Mouse (Mus musculus): ENCODE results near the gene 1700015F17Rik. TPM values are rescaled to one million over a fixed set of nuclear protein-coding genes. Genes with fewer than 3 reads are reported as not detected.
A peak's percentile ranks its signal among the peaks of the same experiment; 100 is the strongest.

Gene 1700015F17Rik
- 0.30 TPM in 1 of 2 replicates, not detected in the other for polyA plus RNA-seq (2016; fragmentation: Nextera tagmentation; extraction: Ambion mirVana)

- Histone ChIP-seq H3K36me3 (no peaks in the 10 kb centered on the region), H3K27me3 (ENCODE audit: insufficient read depth, poor library complexity, severe bottlenecking) (no peaks in the 10 kb centered on the region), H3K9me3 (no peaks in the 10 kb centered on the region), H3K4me1 (replicated peaks) (no peaks in the 10 kb centered on the region), H3K27ac (no peak within 1 kb of the TSS), H3K4me3 (no peak within 1 kb of the TSS)
- DNase-seq (ENCODE audit: low spot score), result no peak
- 93% methylated on average over 6 of the region's 6 CpGs for whole genome bisulfite sequencing
These were observed at the start of gene 1700015F17Rik for GRCm38 (mm10) chr5:5479043-5479442. Gene 1700015F17Rik, minus strand, starts transcription at chr5:5479143.

GRCm38 (mm10) chr5:5515411-5515810 is 36.5 kb upstream of the 1700015F17Rik start:
- peaks cover 5% of the 10 kb centered on the region; the same call in 1 of the 2 replicates for H3K27me3 ChIP-seq (ENCODE audit: insufficient read depth, poor library complexity, severe bottlenecking)
- WGBS, result 80% methylated on average over 5 of the region's 5 CpGs
- no peaks in the 10 kb centered on the region for H3K9me3 ChIP-seq
- DNase-seq (ENCODE audit: low spot score), result no peak
- H3K4me3 ChIP-seq, result peak overlapping the region; percentile 65; the same call in 1 of the 2 replicates
- H3K4me1 ChIP-seq (replicated peaks), result peaks cover 15% of the 10 kb centered on the region
- peaks cover 9% of the 10 kb centered on the region for H3K36me3 ChIP-seq
- H3K27ac ChIP-seq, result 0 out of 2 replicates have a peak overlapping the region, but pooled peaks have one; percentile 91

GRCm38 (mm10) chr5:5514196-5515076 is 35.5 kb upstream of the 1700015F17Rik start, which contains the start of gene Cldn12:
Gene Cldn12, minus strand, starts transcription at chr5:5514958.
- peak within 1 kb of the TSS; percentile 65 for H3K4me3 ChIP-seq
- H3K36me3 ChIP-seq, result peaks cover 9% of the 10 kb centered on the region
- peaks cover 22% of the 10 kb centered on the region for H3K4me1 ChIP-seq (replicated peaks)
- WGBS, result under 1% methylated on average over 79 of the region's 79 CpGs
- DNase-seq (ENCODE audit: low spot score), result peak; percentile 94
- peak within 1 kb of the TSS; percentile 91 for H3K27ac ChIP-seq
- no peaks in the 10 kb centered on the region for H3K9me3 ChIP-seq
- H3K27me3 ChIP-seq (ENCODE audit: insufficient read depth, poor library complexity, severe bottlenecking), result peaks cover 5% of the 10 kb centered on the region; the same call in 1 of the 2 replicates

GRCm38 (mm10) chr5:5511401-5511800 is 32.5 kb upstream of the 1700015F17Rik start:
- Histone ChIP-seq H3K4me3 (no peak overlapping the region), H3K27me3 (ENCODE audit: insufficient read depth, poor library complexity, severe bottlenecking) (no peaks in the 10 kb centered on the region), H3K27ac (no peak overlapping the region), H3K4me1 (replicated peaks) (peaks cover 45% of the 10 kb centered on the region), H3K9me3 (no peaks in the 10 kb centered on the region), H3K36me3 (peaks cover 25% of the 10 kb centered on the region)
- 89% methylated on average over 3 of the region's 3 CpGs for WGBS
- no peak for DNase-seq (ENCODE audit: low spot score)

- H3K27ac ChIP-seq, result peak overlapping the region; percentile 12; the same call in 1 of the 2 replicates
- DNase-seq (ENCODE audit: low spot score), result no peak
- H3K36me3 ChIP-seq, result peaks cover 27% of the 10 kb centered on the region
- no peaks in the 10 kb centered on the region for H3K9me3 ChIP-seq
- H3K4me1 ChIP-seq (replicated peaks), result peaks cover 45% of the 10 kb centered on the region
- 69% methylated on average over 5 of the region's 5 CpGs for WGBS
- no peaks in the 10 kb centered on the region for H3K27me3 ChIP-seq (ENCODE audit: insufficient read depth, poor library complexity, severe bottlenecking)
- no peak overlapping the region for H3K4me3 ChIP-seq
These were observed 32.0 kb upstream of the 1700015F17Rik start for GRCm38 (mm10) chr5:5510989-5511388.

- WGBS, result 73% methylated on average over 10 of the region's 10 CpGs
- no peak for DNase-seq (ENCODE audit: low spot score)
- Histone ChIP-seq H3K36me3 (peaks cover 27% of the 10 kb centered on the region), H3K27ac (peak overlapping the region; percentile 12; the same call in 1 of the 2 replicates), H3K4me3 (no peak overlapping the region), H3K27me3 (ENCODE audit: insufficient read depth, poor library complexity, severe bottlenecking) (no peaks in the 10 kb centered on the region), H3K9me3 (no peaks in the 10 kb centered on the region), H3K4me1 (replicated peaks) (peaks cover 45% of the 10 kb centered on the region)
These were observed 31.5 kb upstream of the 1700015F17Rik start for GRCm38 (mm10) chr5:5510304-5510887.

GRCm38 (mm10) chr5:5508231-5508630 is 29.3 kb upstream of the 1700015F17Rik start:
- Histone ChIP-seq H3K4me1 (replicated peaks) (peaks cover 39% of the 10 kb centered on the region), H3K27me3 (ENCODE audit: insufficient read depth, poor library complexity, severe bottlenecking) (no peaks in the 10 kb centered on the region), H3K9me3 (no peaks in the 10 kb centered on the region), H3K36me3 (peaks cover 37% of the 10 kb centered on the region), H3K27ac (peak overlapping the region; percentile 70), H3K4me3 (peak overlapping the region; percentile 26; the same call in 1 of the 2 replicates)
- no peak for DNase-seq (ENCODE audit: low spot score)
- 74% methylated on average over 10 of the region's 10 CpGs for WGBS

GRCm38 (mm10) chr5:5507701-5508225 is 28.8 kb upstream of the 1700015F17Rik start:
- DNase-seq (ENCODE audit: low spot score), result peak; percentile 76
- H3K4me3 ChIP-seq, result peak overlapping the region; percentile 26

GRCm38 (mm10) chr5:5504456-5504855 is 25.5 kb upstream of the 1700015F17Rik start:
- no peaks in the 10 kb centered on the region for H3K9me3 ChIP-seq
- peaks cover 28% of the 10 kb centered on the region for H3K36me3 ChIP-seq
- no peaks in the 10 kb centered on the region for H3K27me3 ChIP-seq (ENCODE audit: insufficient read depth, poor library complexity, severe bottlenecking)
- H3K27ac ChIP-seq, result no peak overlapping the region
- WGBS, result 92% methylated on average over 13 of the region's 13 CpGs
- H3K4me3 ChIP-seq, result no peak overlapping the region
- DNase-seq (ENCODE audit: low spot score), result no peak
- H3K4me1 ChIP-seq (replicated peaks), result peaks cover 23% of the 10 kb centered on the region

More at GRCm38 (mm10) chr5:5507701-5508225, 28.8 kb upstream of the 1700015F17Rik start:
- WGBS, result 33% methylated on average over 20 of the region's 20 CpGs
- peaks cover 38% of the 10 kb centered on the region for H3K4me1 ChIP-seq (replicated peaks)
- H3K36me3 ChIP-seq, result peaks cover 37% of the 10 kb centered on the region
- H3K9me3 ChIP-seq, result no peaks in the 10 kb centered on the region
- H3K27me3 ChIP-seq (ENCODE audit: insufficient read depth, poor library complexity, severe bottlenecking), result no peaks in the 10 kb centered on the region
- H3K27ac ChIP-seq, result peak overlapping the region; percentile 70

GRCm38 (mm10) chr5:5503381-5503780 is 24.4 kb upstream of the 1700015F17Rik start:
- no peak overlapping the region for H3K4me3 ChIP-seq
- H3K27ac ChIP-seq, result no peak overlapping the region
- peaks cover 13% of the 10 kb centered on the region for H3K4me1 ChIP-seq (replicated peaks)
- no peaks in the 10 kb centered on the region for H3K27me3 ChIP-seq (ENCODE audit: insufficient read depth, poor library complexity, severe bottlenecking)
- 92% methylated on average over 4 of the region's 4 CpGs for WGBS
- no peaks in the 10 kb centered on the region for H3K9me3 ChIP-seq
- H3K36me3 ChIP-seq, result peaks cover 28% of the 10 kb centered on the region
- DNase-seq (ENCODE audit: low spot score), result no peak

GRCm38 (mm10) chr5:5501583-5501982 is 22.6 kb upstream of the 1700015F17Rik start:
- no peak for DNase-seq (ENCODE audit: low spot score)
- H3K4me1 ChIP-seq (replicated peaks), result no peaks in the 10 kb centered on the region
- peaks cover 14% of the 10 kb centered on the region for H3K36me3 ChIP-seq
- WGBS, result 91% methylated on average over 2 of the region's 2 CpGs
- no peaks in the 10 kb centered on the region for H3K9me3 ChIP-seq
- no peak overlapping the region for H3K27ac ChIP-seq
- H3K27me3 ChIP-seq (ENCODE audit: insufficient read depth, poor library complexity, severe bottlenecking), result no peaks in the 10 kb centered on the region
- no peak overlapping the region for H3K4me3 ChIP-seq

- Histone ChIP-seq H3K27ac (no peak overlapping the region), H3K4me3 (no peak overlapping the region), H3K27me3 (ENCODE audit: insufficient read depth, poor library complexity, severe bottlenecking) (peaks cover 10% of the 10 kb centered on the region), H3K4me1 (replicated peaks) (no peaks in the 10 kb centered on the region), H3K9me3 (no peaks in the 10 kb centered on the region), H3K36me3 (no peaks in the 10 kb centered on the region)
- 73% methylated on average over 3 of the region's 3 CpGs for WGBS
- no peak for DNase-seq (ENCODE audit: low spot score)
These were observed 17.4 kb upstream of the 1700015F17Rik start for GRCm38 (mm10) chr5:5496393-5496792.

Measured in hindbrain, embryonic 10.5 days (tissue).